Mouse (Mus musculus) C2C12 (cell line): ENCODE measurements around the gene Uhrf1bp1. TPM values are rescaled to one million over a fixed set of nuclear protein-coding genes. Genes with fewer than 3 reads are reported as not detected.
"Not testable (repeated sequence)": the region's sequence is repeated elsewhere in the genome, so short reads cannot be mapped to it uniquely, and the experiment has no call there.

ENCODE experiments used
- H3K27me3 ChIP-seq: one replicate; pipeline ENCODE4 v1.6.1; 2011; ENCODE audit not compliant: control insufficient read depth, insufficient read depth, insufficient read length
- H3K36me3 ChIP-seq: one replicate; pipeline ENCODE4 v1.6.1; 2011; ENCODE audit not compliant: control insufficient read depth, insufficient read depth
- H3K4me3 ChIP-seq: one replicate; pipeline ENCODE4 v1.5.1; 2011; ENCODE audit warnings: mild to moderate bottlenecking, control low read depth; ENCODE audit not compliant: poor library complexity, insufficient read depth, severe bottlenecking
- H3K79me2 ChIP-seq: one replicate; pipeline ENCODE4 v1.6.1; 2011; ENCODE audit not compliant: control insufficient read depth, insufficient read depth
- H3K79me3 ChIP-seq: one replicate; pipeline ENCODE4 v1.6.1; 2011; ENCODE audit warnings: low read depth, control low read depth
- H3ac ChIP-seq: one replicate; pipeline ENCODE3; 2011; ENCODE audit warnings: low read depth; ENCODE audit not compliant: control insufficient read depth, insufficient read length
- CEBPB ChIP-seq: IDR thresholded peaks from one replicate; pipeline ENCODE4 v1.6.1; 2011; ENCODE audit warnings: low read depth, mild to moderate bottlenecking, control low read depth, moderate library complexity
- CTCF ChIP-seq: IDR thresholded peaks from one replicate; pipeline ENCODE4 v1.5.1; 2011; ENCODE audit not compliant: control insufficient read depth, insufficient read depth, insufficient read length
- FOSL1 ChIP-seq: IDR thresholded peaks from one replicate; pipeline ENCODE4 v1.8.0; 2011; ENCODE audit warnings: mild to moderate bottlenecking, low read length; ENCODE audit not compliant: poor library complexity, insufficient read depth, severe bottlenecking
- MAX ChIP-seq: IDR thresholded peaks from one replicate; pipeline ENCODE4 v1.6.1; 2011; ENCODE audit warnings: mild to moderate bottlenecking, control low read depth
- MYOD1 ChIP-seq: IDR thresholded peaks from one replicate; pipeline ENCODE4 v1.6.1; 2011; ENCODE audit warnings: low read depth; ENCODE audit not compliant: control insufficient read depth, insufficient read length
- MYOG ChIP-seq: IDR thresholded peaks from one replicate; pipeline ENCODE4 v1.6.1; 2011; ENCODE audit not compliant: control insufficient read depth, insufficient read length; ENCODE audit errors: extremely low read depth
- USF1 ChIP-seq: IDR thresholded peaks from one replicate; pipeline ENCODE4 v1.6.1; 2011; ENCODE audit warnings: low read depth, mild to moderate bottlenecking, control low read depth, moderate library complexity
- polyA plus RNA-seq: library from polyadenylated mRNA; unstranded; fragments of >200 nt; fragmentation: generic; extraction: Trizol; gene quantifications from one replicate; pipeline ENCODE4 v1.2.1, GENCODE M21; 2012; ENCODE audit warnings: missing spikeins

Uhrf1bp1 gene
- polyA plus RNA-seq, 1 experiment: 6.6 TPM

DNA sequence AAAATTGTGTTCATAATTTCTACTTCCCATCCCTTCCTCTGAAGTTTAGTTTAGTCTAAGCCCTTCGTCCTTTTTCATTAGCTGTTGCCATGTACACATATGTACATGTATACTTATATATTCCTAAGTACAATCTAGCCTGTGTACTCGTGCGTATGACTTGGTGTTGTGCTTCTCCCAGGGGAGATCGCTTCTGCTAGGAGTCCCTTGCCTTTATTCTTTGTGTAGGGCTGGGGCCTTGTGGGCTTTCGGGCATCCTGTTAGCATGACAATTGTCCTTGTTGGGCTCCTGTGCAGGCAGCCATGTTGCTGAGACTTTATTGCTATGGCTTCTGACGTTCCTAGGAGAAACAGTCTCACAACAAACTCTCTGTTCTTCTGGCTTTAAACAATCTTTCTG, 28.7 kb upstream of the Uhrf1bp1 start:
- Histone ChIP-seq H3ac (no peak overlapping the region), H3K27me3 (peaks cover 3% of the 10 kb centered on the region), H3K4me3 (no peak overlapping the region), H3K36me3 (no peaks in the 10 kb centered on the region), H3K79me3 (no peaks in the 10 kb centered on the region), H3K79me2 (no peaks in the 10 kb centered on the region)
- TF ChIP-seq FOSL1: no peak
- TF ChIP-seq CEBPB: no peak
- TF ChIP-seq MAX: no peak
- TF ChIP-seq MYOG: no peak
- no peak for TF ChIP-seq USF1
- no peak for TF ChIP-seq MYOD1
- no peak for TF ChIP-seq CTCF

DNA sequence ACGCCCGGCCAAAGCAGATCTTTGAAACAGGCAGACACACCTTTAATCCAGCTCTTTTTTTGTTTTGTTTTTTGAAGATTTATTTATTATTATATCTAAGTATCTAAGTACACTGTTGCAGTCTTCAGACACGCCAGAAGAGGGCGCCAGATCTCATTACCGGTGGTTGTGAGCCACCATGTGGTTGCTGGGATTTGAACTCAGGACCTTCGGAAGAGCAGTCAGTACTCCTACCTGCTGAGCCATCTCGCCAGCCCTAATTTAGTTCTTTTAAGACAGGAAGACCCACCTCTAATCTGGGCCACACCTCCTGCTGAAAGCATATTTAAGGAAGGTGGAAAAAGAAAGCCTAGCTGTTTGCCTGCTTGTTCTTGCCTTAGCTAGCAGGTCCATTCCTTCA, 25.8 kb upstream of the Uhrf1bp1 start:
- Histone ChIP-seq H3K27me3 (peaks cover 12% of the 10 kb centered on the region), H3K79me3 (no peaks in the 10 kb centered on the region), H3ac (no peak overlapping the region), H3K79me2 (no peaks in the 10 kb centered on the region), H3K36me3 (no peaks in the 10 kb centered on the region), H3K4me3 (no peak overlapping the region)
- TF ChIP-seq MYOG (no peak), MAX (no peak), USF1 (no peak), FOSL1 (no peak), MYOD1 (no peak), CEBPB (no peak), CTCF (no peak)

DNA sequence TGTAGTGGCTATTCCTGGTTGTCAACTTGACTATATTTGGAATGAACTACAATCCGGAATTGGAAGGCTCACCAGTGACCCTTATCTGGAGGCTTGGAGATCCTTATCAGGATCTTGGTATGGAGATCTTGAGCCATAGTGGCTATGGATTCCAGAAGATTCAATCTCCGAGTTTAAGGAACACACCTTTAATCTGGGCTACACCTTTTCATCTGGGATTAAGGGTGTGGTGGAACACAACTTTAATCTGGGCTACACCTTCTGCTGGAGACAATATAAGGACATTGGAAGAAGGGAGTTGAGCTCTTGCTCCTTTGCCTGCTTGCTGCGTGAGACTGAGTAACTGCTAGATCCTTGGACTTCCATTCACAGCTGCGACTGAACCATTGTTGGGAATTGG, 18.4 kb upstream of the Uhrf1bp1 start, which contains the start of gene Snrpc:
Gene Snrpc (plus strand): TSS at position 301 of the 400 bp plus-strand sequence.
- H3K36me3 ChIP-seq: peaks cover 12% of the 10 kb centered on the region
- H3K27me3 ChIP-seq: peaks cover 13% of the 10 kb centered on the region
- H3K79me3 ChIP-seq, H3ac ChIP-seq, H3K4me3 ChIP-seq: not testable (repeated sequence)
- H3K79me2 ChIP-seq: peaks cover 28% of the 10 kb centered on the region

DNA sequence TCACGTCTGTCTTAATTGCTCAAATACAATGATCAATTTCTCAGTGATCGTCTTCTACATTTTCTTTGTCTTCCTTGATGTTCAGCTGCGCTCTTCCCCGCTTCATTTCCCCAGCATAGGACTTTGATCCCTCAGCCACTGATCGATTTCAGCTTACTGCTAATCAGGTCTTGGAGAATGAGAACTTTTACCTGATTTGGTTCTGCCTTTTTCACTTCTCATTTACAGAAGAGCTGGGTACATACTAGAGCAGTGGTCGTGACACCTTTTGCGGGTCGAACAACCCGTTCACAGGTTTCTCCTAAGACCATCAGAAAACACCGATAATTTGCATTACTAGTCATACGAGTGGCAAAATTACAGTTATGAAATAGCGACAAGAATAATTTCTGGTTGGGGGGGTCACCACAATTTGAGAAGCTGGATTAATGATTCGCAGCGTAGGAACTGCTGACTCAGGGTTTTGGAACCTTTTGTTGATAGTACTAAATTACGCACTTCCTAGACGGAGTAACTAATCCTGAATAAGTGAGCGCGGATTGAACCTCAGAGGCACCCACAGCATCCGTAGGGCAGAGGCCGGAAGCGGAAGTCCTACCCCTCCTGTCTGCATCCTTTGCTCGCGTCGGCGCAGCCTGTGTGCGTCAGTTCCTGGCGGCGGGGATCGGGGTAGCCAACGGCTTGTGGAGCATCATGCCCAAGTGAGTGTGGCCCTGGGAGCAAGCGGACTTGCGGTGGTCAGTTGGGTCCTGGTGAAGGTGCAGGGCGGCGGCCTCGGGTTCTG, 16.6 kb upstream of the Uhrf1bp1 start:
- Histone ChIP-seq H3K36me3 (peaks cover 28% of the 10 kb centered on the region), H3ac (peak overlapping the region; percentile 80), H3K79me2 (peaks cover 35% of the 10 kb centered on the region), H3K79me3 (peaks cover 10% of the 10 kb centered on the region), H3K27me3 (peaks cover 9% of the 10 kb centered on the region), H3K4me3 (peak overlapping the region; percentile 74)
- TF ChIP-seq CEBPB (no peak), MYOD1 (no peak), USF1 (no peak), MAX (no peak), MYOG (no peak), FOSL1 (no peak), CTCF (no peak)

DNA sequence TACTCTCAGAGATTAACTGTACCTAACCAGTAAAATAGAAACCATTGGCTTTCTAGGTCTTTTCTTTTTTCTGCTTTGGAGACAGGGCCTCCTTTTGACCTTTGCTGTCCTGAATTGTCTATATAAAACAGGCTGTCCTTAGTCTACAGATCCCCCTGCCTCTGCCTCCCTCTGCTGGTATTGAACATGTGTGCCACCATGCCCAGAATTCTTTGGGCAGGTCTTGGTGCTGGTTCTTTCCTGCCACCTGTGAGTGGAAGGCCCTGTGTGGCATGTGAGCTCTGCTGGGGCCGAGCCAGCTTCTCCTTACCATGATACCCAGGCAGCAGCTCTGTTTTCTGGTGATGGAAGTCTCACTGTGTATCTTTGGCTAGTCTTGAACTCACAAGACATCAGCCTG, 7.9 kb upstream of the Uhrf1bp1 start:
- Histone ChIP-seq H3ac (no peak overlapping the region), H3K27me3 (no peaks in the 10 kb centered on the region), H3K4me3 (no peak overlapping the region), H3K36me3 (peaks cover 86% of the 10 kb centered on the region), H3K79me2 (peaks cover 2% of the 10 kb centered on the region), H3K79me3 (peaks cover 7% of the 10 kb centered on the region)
- TF ChIP-seq USF1 (no peak), MAX (no peak), CTCF (no peak), CEBPB (no peak), MYOG (no peak), FOSL1 (no peak), MYOD1 (no peak)

DNA sequence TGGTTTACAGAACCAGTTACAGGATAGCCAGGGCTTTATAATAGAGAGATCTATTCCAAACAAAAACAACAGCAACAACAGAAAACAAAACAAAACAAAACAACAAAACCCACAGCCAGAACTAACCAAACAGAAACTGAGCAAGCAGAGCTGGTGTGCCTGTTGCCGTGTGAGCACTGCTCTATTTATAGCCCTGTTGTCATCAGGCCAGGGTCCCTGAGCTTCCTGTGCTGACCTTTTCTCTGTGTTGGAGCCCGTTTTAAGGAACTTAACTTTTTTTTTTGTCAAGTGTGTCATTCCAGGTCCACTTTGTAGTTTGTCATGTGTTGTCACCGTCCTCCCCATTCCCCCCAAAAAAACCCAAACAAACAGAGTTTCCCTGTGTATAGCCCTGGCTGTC, 5.2 kb upstream of the Uhrf1bp1 start:
- TF ChIP-seq CEBPB (no peak), MYOD1 (no peak), USF1 (no peak), MYOG (no peak), MAX (no peak), FOSL1 (no peak), CTCF (no peak)
- Histone ChIP-seq H3K79me2 (no peaks in the 10 kb centered on the region), H3K36me3 (peaks cover 68% of the 10 kb centered on the region), H3ac (no peak overlapping the region), H3K79me3 (no peaks in the 10 kb centered on the region), H3K4me3 (no peak overlapping the region), H3K27me3 (no peaks in the 10 kb centered on the region)
